Mouse (Mus musculus): Measurements from ENCODE around the gene Vps4a. TPM values are rescaled to one million over a fixed set of nuclear protein-coding genes. Genes with fewer than 3 reads are reported as not detected.

Gene Vps4a
- polyA plus RNA-seq, 1 experiment = 14.9 TPM

- no peak for TF ChIP-seq CTCF (IDR thresholded peaks at IDR 0.05; ENCODE audit: extremely low read depth, insufficient read length, insufficient replicate concordance, low read depth, low read length)
- no peak for TF ChIP-seq POLR2A (IDR thresholded peaks at IDR 0.05; ENCODE audit: low read depth, low read length)
- 76% methylated on average over 5 of the region's 5 CpGs for WGBS
- H3K27me3 ChIP-seq (ENCODE audit: control insufficient read depth, insufficient read depth, low read length) = no peaks in the 10 kb centered on the region
- no peak overlapping the region for H3K27ac ChIP-seq (ENCODE audit: insufficient read depth, low read depth, low read length)
- H3K4me3 ChIP-seq (ENCODE audit: low read depth, low read length) = no peak overlapping the region
- H3K36me3 ChIP-seq (ENCODE audit: control insufficient read depth, insufficient read depth, low read length) = peaks cover 56% of the 10 kb centered on the region
- no peaks in the 10 kb centered on the region for H3K4me1 ChIP-seq (ENCODE audit: control insufficient read depth, insufficient read depth, insufficient read length, low read length)
These were observed 16.0 kb downstream of the Vps4a start for GRCm38 (mm10) chr8:107046976-107047375.

- 2% methylated on average over 87 of the region's 87 CpGs for WGBS
- H3K4me3 ChIP-seq (ENCODE audit: low read depth, low read length) = peak within 1 kb of the TSS; percentile 85
- peaks cover 53% of the 10 kb centered on the region for H3K36me3 ChIP-seq (ENCODE audit: control insufficient read depth, insufficient read depth, low read length)
- no peak for TF ChIP-seq CTCF (IDR thresholded peaks at IDR 0.05; ENCODE audit: extremely low read depth, insufficient read length, insufficient replicate concordance, low read depth, low read length)
- TF ChIP-seq POLR2A (IDR thresholded peaks at IDR 0.05; ENCODE audit: low read depth, low read length) = peak; percentile 53
- H3K27ac ChIP-seq (ENCODE audit: insufficient read depth, low read depth, low read length) = peak within 1 kb of the TSS; percentile 80
- no peaks in the 10 kb centered on the region for H3K4me1 ChIP-seq (ENCODE audit: control insufficient read depth, insufficient read depth, insufficient read length, low read length)
- H3K27me3 ChIP-seq (ENCODE audit: control insufficient read depth, insufficient read depth, low read length) = no peaks in the 10 kb centered on the region
These were observed 17.3 kb downstream of the Vps4a start, which contains the start of gene Pdf for GRCm38 (mm10) chr8:107048061-107048941. TSS of gene Pdf (minus strand) at chr8:107048614.

GRCm38 (mm10) chr8:107049480-107049879 is 18.5 kb downstream of the Vps4a start:
- WGBS = 91% methylated on average over 4 of the region's 4 CpGs
- no peak overlapping the region for H3K4me3 ChIP-seq (ENCODE audit: low read depth, low read length)
- no peak for TF ChIP-seq CTCF (IDR thresholded peaks at IDR 0.05; ENCODE audit: extremely low read depth, insufficient read length, insufficient replicate concordance, low read depth, low read length)
- TF ChIP-seq POLR2A (IDR thresholded peaks at IDR 0.05; ENCODE audit: low read depth, low read length) = no peak
- H3K27me3 ChIP-seq (ENCODE audit: control insufficient read depth, insufficient read depth, low read length) = no peaks in the 10 kb centered on the region
- no peak overlapping the region for H3K27ac ChIP-seq (ENCODE audit: insufficient read depth, low read depth, low read length)
- H3K36me3 ChIP-seq (ENCODE audit: control insufficient read depth, insufficient read depth, low read length) = peaks cover 45% of the 10 kb centered on the region
- no peaks in the 10 kb centered on the region for H3K4me1 ChIP-seq (ENCODE audit: control insufficient read depth, insufficient read depth, insufficient read length, low read length)

- TF ChIP-seq CTCF (IDR thresholded peaks at IDR 0.05; ENCODE audit: extremely low read depth, insufficient read length, insufficient replicate concordance, low read depth, low read length) = no peak
- TF ChIP-seq POLR2A (IDR thresholded peaks at IDR 0.05; ENCODE audit: low read depth, low read length) = no peak
- peaks cover 26% of the 10 kb centered on the region for H3K36me3 ChIP-seq (ENCODE audit: control insufficient read depth, insufficient read depth, low read length)
- H3K4me1 ChIP-seq (ENCODE audit: control insufficient read depth, insufficient read depth, insufficient read length, low read length) = 0 out of 2 replicates have a peak, but pooled peaks cover 3% of the 10 kb centered on the region
- WGBS = 97% methylated on average over 8 of the region's 8 CpGs
- H3K27ac ChIP-seq (ENCODE audit: insufficient read depth, low read depth, low read length) = no peak overlapping the region
- no peaks in the 10 kb centered on the region for H3K27me3 ChIP-seq (ENCODE audit: control insufficient read depth, insufficient read depth, low read length)
- H3K4me3 ChIP-seq (ENCODE audit: low read depth, low read length) = no peak overlapping the region
These were observed 21.0 kb downstream of the Vps4a start for GRCm38 (mm10) chr8:107052046-107052445.

GRCm38 (mm10) chr8:107056076-107056972 is 25.3 kb downstream of the Vps4a start, which contains the start of the genes Cog8 and Nip7:
TSS of gene Cog8 (minus strand) at chr8:107056689.
TSS of gene Nip7 (plus strand) at chr8:107056877.
- under 1% methylated on average over 88 of the region's 88 CpGs for WGBS

GRCm38 (mm10) chr8:107056973-107057369 is 25.9 kb downstream of the Vps4a start:
- under 1% methylated on average over 33 of the region's 33 CpGs for WGBS
- no peak overlapping the region for H3K27ac ChIP-seq (ENCODE audit: insufficient read depth, low read depth, low read length)
- no peaks in the 10 kb centered on the region for H3K27me3 ChIP-seq (ENCODE audit: control insufficient read depth, insufficient read depth, low read length)
- TF ChIP-seq CTCF (IDR thresholded peaks at IDR 0.05; ENCODE audit: extremely low read depth, insufficient read length, insufficient replicate concordance, low read depth, low read length) (no peak), POLR2A (IDR thresholded peaks at IDR 0.05; ENCODE audit: low read depth, low read length) (no peak)
- H3K4me3 ChIP-seq (ENCODE audit: low read depth, low read length) = peak overlapping the region; percentile 93
- H3K36me3 ChIP-seq (ENCODE audit: control insufficient read depth, insufficient read depth, low read length) = peaks cover 20% of the 10 kb centered on the region
- 0 out of 2 replicates have a peak, but pooled peaks cover 6% of the 10 kb centered on the region for H3K4me1 ChIP-seq (ENCODE audit: control insufficient read depth, insufficient read depth, insufficient read length, low read length)

More at GRCm38 (mm10) chr8:107056076-107056972, 25.3 kb downstream of the Vps4a start, which contains the start of the genes Cog8 and Nip7:
- TF ChIP-seq POLR2A (IDR thresholded peaks at IDR 0.05; ENCODE audit: low read depth, low read length) (0 out of 2 replicates have a peak, but pooled peaks have one; percentile 17), CTCF (IDR thresholded peaks at IDR 0.05; ENCODE audit: extremely low read depth, insufficient read length, insufficient replicate concordance, low read depth, low read length) (no peak)
- Histone ChIP-seq H3K27me3 (ENCODE audit: control insufficient read depth, insufficient read depth, low read length) (no peaks in the 10 kb centered on the region), H3K4me3 (ENCODE audit: low read depth, low read length) (peak within 1 kb of the TSS; percentile 93), H3K4me1 (ENCODE audit: control insufficient read depth, insufficient read depth, insufficient read length, low read length) (0 out of 2 replicates have a peak, but pooled peaks cover 6% of the 10 kb centered on the region), H3K36me3 (ENCODE audit: control insufficient read depth, insufficient read depth, low read length) (peaks cover 25% of the 10 kb centered on the region), H3K27ac (ENCODE audit: insufficient read depth, low read depth, low read length) (peak within 1 kb of the TSS; percentile 59)

Measured in small intestine, adult 2 months (tissue).